Mouse (Mus musculus) skeletal muscle tissue, adult 2 months (tissue): ENCODE measurements around the gene Strbp.

Experiments
- DNase-seq: peaks from one replicate; pipeline ENCODE4 v3.0.0-alpha.2; 2012; ENCODE audit warnings: low read depth, low spot score

The Strbp gene

GRCm38 (mm10) chr2:37702301-37703172, 1.1 kb downstream of the Strbp start:
- DNase-seq, result peak; percentile 13

- no peak for DNase-seq
These were observed 14.5 kb downstream of the Strbp start for GRCm38 (mm10) chr2:37689064-37689615.

- no peak for DNase-seq
These were observed 16.6 kb downstream of the Strbp start for GRCm38 (mm10) chr2:37687031-37687430.

GRCm38 (mm10) chr2:37684864-37685263, 18.8 kb downstream of the Strbp start:
- DNase-seq, result no peak

- no peak for DNase-seq
These were observed 21.4 kb downstream of the Strbp start for GRCm38 (mm10) chr2:37682197-37682811.

GRCm38 (mm10) chr2:37651086-37651485, 52.6 kb downstream of the Strbp start:
- DNase-seq, result no peak

GRCm38 (mm10) chr2:37649590-37649989, 54.1 kb downstream of the Strbp start:
- no peak for DNase-seq

- no peak for DNase-seq
These were observed 54.7 kb downstream of the Strbp start for GRCm38 (mm10) chr2:37648966-37649365.

GRCm38 (mm10) chr2:37623343-37623742, 80.3 kb downstream of the Strbp start:
- DNase-seq, result no peak

GRCm38 (mm10) chr2:37587919-37588318, 115.7 kb downstream of the Strbp start:
- DNase-seq, result no peak

- no peak for DNase-seq
These were observed 125.5 kb downstream of the Strbp start for GRCm38 (mm10) chr2:37578185-37578584.

GRCm38 (mm10) chr2:37576661-37577060, 127.0 kb downstream of the Strbp start:
- DNase-seq, result no peak

- DNase-seq, result no peak
These were observed 131.5 kb downstream of the Strbp start for GRCm38 (mm10) chr2:37572141-37572540.

GRCm38 (mm10) chr2:37570703-37571102, 133.0 kb downstream of the Strbp start:
- DNase-seq, result no peak

- no peak for DNase-seq
These were observed 133.8 kb downstream of the Strbp start for GRCm38 (mm10) chr2:37569888-37570287.

GRCm38 (mm10) chr2:37566035-37566434, 137.6 kb downstream of the Strbp start:
- no peak for DNase-seq

GRCm38 (mm10) chr2:37565579-37565978, 138.1 kb downstream of the Strbp start:
- DNase-seq, result no peak

- DNase-seq, result no peak
These were observed 147.3 kb downstream of the Strbp start for GRCm38 (mm10) chr2:37556366-37556765.

GRCm38 (mm10) chr2:37549346-37550012, 154.2 kb downstream of the Strbp start:
- peak; percentile 7 for DNase-seq

- no peak for DNase-seq
These were observed 172.0 kb downstream of the Strbp start for GRCm38 (mm10) chr2:37531639-37532038.

- DNase-seq, result no peak
These were observed 172.9 kb downstream of the Strbp start for GRCm38 (mm10) chr2:37530766-37531165.

- no peak for DNase-seq
These were observed 174.3 kb downstream of the Strbp start for GRCm38 (mm10) chr2:37529397-37529796.
